Mouse (Mus musculus) kidney, adult 11 months (tissue): ENCODE results near the gene Itga2.

Source experiments
- DNase-seq: peaks from one replicate; pipeline ENCODE4 v3.0.0; 2022

Itga2 gene

DNA sequence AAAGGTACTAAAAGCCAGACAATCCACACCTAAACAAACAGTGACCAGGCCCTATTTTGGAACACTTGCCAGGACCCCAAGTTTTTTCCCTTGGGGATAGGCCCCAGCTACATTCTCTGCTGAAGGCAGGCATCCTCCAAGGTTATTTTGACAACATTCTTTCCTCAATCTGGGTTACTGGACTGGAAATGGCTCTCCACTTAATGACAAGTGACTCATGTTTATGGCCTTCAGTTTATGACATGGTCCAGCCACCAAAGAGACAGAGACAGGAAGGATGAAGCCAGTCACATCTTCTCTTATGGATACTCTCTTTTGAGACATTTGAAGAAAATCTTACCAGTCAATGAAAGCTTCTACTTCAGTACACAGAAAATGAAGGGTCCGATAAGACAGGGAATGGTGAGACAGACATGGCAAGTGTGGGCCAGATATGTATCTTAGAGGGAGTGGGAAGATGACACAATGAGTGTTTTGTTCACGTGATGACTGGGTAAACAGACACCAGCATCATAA is 55.8 kb downstream of the Itga2 start:
- DNase-seq: no peak

DNA sequence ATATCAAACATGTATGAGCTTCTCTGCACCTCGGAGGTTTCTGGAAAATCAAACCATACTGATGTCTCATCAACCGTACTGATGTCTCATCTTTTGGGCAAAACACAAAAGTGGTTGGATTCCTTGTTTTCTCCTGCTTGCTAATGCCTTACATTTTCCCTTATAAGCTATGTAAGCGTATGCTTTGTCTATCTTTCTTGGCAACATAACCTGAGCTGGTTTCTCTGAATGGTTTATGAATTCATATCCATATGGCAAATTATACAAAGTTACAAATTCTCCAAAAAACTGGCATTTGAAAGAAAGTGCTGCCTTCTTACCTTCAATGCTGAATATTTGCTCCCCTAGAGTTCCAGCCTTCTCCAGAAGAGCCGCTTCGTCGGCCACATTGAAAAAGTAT is 57.2 kb downstream of the Itga2 start:
- DNase-seq: no peak

DNA sequence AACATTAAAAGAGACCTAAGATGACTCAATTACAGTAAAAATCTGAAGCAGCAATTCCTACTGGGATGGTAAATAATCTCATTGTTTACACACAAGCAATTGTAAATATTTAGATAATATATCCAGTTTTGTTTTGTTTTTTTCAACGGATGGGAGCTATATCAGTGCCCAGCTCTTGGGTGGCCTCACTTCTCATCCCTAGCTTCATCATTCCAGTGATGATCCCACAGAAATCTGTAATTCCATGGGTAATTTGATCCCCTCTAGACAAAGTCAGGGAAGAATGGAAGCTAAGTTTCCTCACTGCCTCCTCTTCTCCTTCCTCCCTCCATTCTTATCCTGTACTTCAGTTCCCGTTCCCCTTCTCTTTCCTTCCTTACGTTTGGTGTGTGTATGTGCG is 74.4 kb downstream of the Itga2 start:
- DNase-seq: no peak

DNA sequence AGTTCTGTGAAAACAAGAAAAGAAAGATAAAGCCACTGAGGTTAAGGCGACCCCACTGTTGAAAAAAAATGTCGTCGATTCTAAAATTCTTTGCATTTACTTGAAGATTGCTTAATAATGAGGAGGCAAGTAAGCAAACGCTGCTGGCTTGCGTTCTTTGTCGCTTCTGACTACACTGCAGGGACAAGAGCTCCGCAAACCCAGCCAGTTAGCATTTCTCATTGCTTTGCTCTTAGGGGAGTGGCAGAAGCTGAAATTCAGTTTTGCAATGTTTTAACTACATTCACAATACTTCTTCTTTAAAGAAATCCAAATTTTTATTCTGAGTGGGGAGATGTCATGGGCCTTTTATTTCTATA is 75.7 kb downstream of the Itga2 start:
- no peak for DNase-seq

DNA sequence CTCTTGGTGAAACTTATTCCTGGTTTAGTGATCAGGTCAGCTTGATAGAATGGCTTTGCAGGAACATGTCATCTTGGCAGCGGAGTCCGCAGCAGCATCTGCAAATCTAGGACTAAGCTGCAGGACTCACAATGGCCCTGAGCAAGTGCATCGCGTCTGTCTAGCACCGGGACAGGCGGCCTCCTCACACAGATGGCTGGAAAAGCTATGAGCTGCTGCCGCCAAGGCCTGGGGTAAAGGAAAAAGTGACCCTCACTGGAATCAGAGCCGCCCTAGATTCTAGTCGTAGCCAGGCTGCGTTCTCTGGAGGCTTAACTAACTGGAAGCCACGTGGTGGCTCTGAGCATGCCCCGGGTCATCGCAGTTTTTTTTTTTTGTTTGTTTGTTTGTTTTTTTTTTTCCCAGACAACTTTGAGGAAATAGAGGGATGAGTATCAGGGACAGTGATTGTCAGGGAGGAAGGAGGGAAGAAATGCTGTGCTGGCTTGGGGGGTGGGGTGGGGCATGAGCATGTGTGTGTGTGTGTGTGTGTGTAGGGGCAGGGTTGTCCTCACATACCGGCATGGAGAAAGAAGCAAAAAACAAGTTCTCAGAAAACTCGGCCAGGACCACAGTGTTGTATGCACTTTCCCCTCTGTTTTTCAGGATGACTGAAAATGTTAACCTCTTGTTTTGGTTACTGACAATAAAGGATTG is 76.2 kb downstream of the Itga2 start:
- no peak for DNase-seq

DNA sequence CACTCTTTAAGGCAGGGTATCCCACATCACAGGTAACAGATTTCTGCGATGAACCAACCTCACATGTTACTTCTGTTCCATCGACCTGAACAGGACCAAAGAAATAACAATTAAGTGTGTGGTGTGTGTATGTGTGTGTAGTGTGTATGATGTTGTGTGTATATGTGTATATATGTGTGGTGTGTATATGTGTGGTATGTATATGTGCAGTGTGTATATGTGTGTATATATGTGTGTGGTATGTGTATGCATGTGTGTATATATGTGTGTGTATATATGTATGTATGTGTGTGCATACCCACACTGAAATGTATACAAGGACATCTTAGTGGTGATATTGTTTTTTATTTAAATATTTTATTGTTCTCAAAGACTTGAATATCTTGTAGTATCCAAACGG is 77.5 kb downstream of the Itga2 start:
- no peak for DNase-seq

DNA sequence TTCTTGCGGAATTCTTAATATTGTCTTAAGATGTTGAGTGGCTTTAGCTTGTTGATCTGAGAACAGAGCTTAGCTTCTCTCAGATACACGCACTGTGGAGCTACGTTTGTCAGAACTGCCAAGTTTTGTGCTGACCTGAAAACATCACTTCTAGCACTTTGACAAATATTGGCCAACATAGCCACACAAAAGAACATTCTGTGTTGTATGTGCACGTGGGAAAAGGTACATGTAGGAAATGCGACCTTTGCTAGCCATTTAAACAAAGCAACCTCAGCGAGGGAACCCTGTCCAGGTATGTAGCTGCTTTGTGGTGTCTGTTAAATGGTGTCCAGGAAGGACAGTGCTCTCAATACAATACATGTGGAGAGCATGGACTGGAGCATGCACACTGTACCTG is 77.9 kb downstream of the Itga2 start:
- no peak for DNase-seq

DNA sequence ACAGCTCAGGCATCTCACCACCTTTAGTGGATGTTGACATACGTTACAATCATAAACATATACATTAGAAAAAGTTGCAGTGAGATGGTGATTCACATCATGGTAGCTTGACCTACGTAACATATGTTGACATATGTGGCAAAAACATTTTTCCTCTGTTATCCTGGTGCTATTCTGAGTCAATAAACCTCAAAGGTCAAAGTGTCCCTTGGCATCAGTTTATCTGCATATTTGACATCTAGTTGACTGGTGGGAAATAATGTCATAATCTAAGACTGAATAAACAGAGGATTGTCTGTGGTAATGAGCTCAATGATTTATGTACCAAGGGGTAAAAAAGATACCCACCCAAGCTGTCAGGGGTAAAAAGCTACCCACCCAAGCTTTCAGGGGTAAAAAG is 78.7 kb downstream of the Itga2 start:
- no peak for DNase-seq

DNA sequence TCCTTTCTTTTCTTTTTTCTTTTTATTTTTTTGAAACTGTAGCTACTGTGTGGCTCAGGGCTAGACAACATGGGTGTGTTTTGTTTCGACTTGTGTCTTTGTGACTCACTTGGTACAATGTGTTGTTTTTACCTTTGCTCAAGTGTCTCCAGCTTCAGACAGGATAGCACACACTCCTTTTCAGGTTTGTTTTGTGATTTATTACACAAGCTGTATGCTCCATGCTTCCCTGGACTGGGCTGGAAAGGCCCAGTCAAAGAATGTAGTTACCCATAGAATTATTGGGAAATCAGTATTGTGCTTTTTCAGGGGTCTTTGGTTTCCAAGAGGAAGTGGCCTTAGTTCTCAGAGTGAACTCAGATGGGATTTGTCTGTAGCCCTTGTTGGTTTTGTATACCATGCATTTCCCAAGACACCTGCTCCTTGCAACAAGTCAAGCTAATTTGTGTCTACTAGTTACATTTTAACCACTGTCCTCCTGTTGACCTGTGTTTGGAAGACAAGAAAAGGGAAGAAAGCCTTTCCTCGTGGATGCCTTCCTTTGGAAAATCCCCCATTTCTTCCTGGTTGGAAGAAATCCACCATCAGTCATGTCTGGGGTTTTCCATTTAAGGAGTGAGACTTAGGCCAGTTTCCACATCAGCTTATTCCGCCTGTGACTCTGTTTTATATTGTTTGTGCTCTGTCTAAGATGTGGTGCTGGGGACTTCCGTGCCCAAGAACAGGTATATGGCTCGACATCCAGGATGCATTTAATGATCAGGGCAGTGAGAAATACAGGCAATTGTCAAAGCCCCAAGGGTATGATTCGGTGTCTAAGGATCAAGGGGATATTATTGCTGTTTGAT is 79.4 kb downstream of the Itga2 start:
- peak; percentile 30 for DNase-seq

DNA sequence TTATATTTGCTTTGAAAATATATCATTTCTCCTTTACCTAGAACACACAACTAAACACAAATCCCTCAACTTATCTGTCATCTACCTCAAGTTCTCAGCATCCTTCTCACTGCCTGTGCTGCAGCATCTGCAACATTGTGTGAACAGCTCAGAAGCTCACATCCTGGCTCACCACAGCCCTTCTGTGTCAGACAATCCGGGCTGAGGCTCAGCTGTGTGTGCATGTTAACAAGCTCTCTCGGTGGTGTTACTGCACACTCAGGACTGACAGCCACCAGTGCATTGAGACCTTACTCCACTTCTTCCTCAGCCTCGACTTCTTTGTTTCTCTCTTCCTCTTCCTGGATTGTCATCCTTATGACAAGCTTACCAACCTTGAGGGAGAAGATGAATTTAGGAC is 83.0 kb downstream of the Itga2 start:
- DNase-seq: no peak

DNA sequence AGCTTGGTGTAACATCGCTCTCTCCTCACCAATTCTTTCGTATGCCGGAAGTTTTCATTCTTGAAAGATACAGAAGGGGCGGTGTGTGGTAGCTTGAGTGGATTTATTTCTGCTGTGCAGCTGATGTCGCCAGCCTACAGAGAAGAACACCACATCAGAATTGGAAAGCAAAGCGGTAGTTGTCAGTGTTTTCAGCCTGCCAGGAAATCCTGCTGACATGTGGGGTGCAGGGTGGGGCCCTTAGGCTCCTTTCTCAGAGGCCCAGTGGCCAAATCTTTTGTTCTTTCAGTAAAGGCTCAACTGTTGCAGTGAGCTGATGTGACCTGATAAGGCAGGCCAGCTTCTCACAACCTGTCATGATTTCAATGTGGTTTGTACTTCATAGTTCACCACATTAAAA is 86.1 kb downstream of the Itga2 start:
- no peak for DNase-seq

DNA sequence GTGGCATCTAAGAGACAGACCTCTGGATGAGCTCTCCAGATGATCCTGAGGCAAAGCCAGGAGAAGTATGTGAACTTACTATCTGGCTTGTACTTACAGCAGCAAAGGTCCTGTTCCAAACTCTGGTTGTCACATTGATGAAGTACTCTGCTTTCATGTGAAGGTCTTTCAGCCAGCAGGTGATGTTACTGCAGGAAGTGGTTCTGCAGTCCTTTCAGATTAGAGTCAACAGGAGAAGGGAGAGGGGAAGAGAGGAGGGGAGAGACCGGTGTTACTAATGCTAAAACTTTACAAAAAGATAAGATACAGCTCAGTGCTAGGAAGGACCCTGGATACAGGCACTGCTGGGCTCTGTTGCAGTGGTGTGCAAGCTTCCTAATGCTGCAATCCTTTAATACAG is 88.6 kb downstream of the Itga2 start:
- DNase-seq: no peak

DNA sequence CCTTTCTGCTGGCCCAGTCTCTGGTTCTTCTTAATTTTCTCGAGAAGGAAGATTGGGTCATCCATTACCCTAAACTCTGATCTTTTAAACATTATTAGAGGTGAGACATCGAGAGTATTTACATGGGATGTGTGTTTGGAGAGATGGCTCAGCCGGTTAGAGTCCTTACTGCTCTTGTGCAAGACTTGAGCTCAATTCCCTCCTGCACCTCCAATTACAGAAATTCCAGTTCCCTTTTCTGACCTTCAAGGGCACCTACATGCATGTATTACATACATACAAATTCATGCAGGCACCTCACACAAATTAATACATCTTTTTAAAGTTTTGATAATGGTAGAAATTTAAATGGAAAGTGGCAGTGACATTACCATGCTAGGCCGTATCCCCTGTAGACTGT is 91.4 kb downstream of the Itga2 start:
- no peak for DNase-seq

DNA sequence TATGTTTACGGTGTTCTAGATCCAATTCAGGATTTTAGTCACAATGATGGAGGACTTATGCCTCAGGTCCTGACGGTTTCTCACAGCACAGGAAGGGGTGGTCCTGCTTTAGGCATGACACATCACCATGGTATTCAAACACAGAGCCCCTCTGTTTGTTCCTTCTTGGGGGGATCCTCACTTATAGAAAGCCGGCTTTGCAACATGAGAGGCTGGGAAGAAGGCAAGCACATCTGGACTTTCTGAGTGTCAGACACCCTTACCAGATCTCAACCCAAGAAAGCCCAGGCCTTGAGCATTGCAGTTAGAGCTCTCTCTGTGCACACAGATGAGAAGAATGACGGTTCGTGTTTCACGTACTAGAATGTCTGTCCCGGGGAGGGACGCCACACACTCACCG is 92.8 kb downstream of the Itga2 start:
- no peak for DNase-seq

DNA sequence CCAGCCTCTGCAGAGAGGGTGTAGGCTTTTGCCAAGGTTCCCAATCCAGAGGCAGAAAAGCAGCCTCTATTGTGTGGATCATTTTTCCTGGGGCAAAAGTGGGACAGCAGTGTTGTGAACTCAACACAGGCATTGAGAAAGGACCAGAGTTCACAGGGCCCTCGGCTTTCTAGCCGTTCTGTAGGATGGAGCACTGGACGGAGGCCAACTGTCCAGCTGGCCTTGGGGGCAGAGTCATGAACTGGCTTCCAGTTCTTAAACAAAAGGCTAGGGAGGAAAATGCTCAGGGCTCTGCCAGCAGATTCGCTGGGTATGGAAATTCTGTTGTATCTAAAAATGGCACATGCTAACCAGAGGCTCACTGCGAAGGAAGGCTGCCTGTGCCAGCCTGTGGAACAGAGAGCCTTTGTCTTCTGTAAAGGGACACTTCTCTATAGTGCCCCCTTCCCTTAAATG is 93.3 kb downstream of the Itga2 start:
- peak; percentile 70 for DNase-seq

DNA sequence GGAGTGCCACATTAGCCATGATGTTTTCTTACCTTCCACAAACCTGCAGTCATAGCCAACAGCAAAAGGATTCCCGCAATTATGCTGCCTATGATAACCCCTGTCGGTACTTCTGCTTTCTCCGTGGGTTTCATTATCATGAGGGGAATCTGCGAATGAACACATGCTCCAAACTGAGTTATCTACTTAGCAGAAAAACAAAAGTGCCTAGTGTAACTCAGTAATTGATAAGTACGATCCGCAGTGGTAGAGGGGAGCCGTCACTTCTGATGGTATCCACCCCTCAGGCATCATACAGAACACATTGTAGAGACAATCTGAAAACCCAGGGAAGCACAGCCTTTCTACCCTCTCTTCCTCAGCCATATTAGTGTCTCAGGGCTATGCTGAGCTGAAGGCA is 94.8 kb downstream of the Itga2 start:
- no peak for DNase-seq

DNA sequence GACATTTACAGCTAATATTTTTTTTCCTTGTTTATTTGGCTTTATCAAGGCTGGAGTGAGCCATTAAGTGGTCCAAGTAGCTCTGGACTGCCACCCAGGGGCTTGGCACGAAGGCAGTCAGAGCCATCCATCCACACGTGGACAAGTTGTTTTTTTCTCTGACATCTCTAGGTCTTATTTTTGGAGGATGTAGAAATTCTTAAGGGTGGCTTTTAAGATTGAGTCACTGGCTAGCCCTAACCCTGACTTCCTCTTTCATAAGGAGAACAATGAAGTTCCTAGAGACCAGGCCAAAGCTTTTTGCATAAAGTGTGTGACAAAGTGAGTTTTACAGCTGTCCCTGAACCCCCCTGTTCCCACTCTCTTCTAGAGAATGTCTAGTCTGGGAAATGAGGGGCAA is 97.3 kb downstream of the Itga2 start:
- DNase-seq: no peak

DNA sequence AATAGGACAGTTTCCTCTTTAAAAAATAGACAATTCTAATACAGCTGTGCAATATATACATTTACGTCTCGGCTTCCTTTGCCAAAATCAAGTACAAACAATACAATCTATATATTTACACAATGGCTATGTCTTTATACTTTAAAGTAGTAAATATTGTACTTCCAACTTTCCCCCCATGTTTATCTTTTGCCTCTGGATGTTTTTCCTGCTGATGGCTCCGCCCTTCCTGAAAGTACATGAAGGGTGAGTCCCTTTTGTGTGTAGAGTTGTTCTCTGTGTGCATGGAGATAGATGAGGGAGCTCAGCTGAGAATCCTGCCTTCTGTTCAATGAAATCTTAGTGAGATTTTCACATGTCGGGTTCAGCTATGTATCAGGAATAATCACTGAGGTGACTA is 98.5 kb downstream of the Itga2 start:
- DNase-seq: no peak

DNA sequence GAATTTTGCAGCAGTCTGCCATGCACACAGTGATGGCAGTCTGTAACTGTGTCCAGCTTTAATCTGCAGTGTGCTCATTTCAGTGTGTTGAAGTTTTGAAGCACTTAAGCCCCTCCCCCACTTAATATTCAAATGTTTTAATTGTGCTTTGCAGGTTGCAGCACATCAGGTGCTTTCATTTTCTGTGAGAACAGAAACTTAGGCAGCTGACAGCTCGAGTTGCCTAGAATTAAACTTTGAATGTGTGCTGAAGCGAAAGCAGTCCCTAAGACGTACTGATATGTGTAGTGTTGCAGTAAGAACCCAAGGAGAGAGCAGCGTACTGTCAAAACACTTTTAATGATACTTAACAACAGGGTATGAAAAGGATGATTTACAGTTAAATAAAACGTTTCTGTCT is 99.1 kb downstream of the Itga2 start:
- DNase-seq: no peak

DNA sequence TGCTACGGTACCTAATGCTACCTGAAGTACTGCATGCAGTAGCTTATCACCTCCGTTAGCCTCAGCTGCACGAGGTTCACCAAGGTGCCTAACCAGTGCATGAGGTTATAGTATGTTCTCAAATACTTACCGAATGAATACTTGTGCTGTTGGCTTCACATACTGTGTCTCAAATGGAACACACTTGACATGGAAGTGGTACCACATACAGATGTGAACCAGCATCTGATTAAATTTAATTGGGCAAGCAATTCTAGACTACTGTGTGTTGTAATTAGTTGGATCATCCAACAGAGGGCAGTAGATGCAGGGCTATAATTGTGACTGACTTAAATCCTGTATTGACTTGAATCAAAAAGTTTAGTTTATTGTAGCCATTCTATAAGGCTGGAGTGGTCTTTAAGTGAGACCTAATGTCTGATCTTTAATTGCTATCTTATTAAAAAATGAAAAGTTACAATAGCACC is 100.5 kb downstream of the Itga2 start:
- DNase-seq: no peak

DNA sequence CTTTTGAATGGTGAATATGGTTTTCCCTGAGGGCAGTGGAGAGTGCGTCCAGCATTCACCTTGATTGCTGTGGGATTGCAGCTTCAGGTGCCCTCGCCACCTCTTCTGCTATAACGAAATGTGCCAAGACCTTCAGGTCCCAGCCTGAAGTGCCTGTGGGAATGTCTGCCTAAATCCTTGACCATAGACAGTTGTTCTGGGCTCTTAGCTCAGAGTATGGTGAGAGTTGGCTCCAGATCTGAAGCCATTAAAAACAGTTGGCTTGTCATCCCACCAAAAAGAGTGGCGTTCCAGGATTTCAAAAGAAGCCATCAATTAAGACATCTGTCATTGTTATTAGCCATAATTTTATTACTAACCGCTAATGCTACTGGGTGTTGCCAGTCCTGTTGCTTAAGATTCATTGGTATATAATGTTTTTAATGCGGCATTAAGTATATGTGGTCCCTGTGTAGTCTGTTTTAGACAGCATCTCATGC is 106.5 kb downstream of the Itga2 start:
- DNase-seq: no peak

DNA sequence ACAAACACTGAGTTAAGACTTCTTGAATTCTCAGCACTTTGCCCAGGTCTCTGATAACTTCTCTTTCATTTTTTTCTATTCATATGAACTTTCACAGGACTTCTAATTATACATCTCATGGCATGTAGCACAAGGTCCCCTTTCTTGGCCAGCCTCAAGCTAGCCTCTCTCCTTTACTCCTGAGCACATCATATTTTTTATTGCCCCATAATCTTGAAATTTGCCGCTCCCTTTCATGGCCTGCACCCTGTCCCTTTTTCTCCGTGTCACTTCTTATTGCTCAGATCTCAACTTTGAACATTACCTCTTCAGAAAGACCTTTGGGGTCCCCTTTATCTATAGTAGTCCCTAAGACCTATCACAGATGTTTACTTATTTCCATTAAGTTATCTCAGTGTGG is 109.0 kb downstream of the Itga2 start:
- DNase-seq: no peak

DNA sequence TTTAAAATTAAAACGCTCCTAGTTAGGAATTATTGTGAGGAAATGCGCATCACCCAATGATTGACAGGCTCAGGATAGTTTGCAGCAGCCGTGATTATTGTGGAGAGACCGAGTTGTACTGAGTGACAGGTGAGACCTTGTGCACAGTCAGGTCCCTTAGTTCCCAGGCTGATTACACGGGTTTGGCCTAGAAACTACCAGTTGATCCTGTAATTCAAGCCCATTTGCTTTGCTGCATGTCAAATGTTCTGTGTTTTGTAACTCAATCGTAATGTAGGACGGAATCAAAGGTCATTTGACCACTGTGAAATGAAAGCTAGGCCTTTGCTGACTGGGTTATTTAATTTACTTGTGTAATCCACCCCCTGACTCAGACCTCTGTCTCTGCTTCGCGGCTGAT is 113.4 kb downstream of the Itga2 start:
- DNase-seq: peak; percentile 62

DNA sequence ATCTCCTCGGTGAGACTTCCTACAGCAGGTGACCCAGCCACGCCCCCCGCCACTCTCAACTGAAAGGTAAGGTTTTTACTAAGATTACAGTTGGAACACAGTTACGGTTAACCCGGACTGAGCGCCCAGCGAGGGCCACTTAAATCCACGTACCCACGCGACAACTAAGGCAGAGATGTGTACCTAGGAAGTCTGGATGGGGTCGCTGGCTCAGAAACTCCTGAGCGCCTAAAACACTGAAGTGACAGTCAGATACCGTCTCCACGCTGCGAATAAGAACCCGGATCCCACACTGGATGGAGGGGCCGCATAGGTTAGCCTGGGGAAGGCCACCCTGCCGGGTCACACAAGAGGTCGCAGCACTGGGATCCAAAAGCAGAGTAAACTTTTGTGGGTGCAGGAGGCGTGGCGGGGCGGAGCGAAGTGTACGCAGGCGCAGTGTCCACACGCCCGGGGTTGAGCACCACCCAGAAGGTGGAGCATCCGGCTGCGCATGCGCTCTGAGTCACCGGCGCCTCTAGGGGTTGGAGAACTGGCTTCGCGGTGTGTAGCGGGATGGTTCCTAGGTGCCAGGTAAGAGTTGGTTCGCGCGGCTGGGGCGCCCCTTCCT is 114.0 kb downstream of the Itga2 start, which contains the start of gene Mocs2:
Mocs2 (plus strand) TSS at position 486 of the 610 bp plus-strand sequence.
- peak; percentile 91 for DNase-seq
